Mouse (Mus musculus) intestine, postnatal 0 days (tissue): ENCODE measurements around the gene Slc39a10. TPM values are rescaled to one million over a fixed set of nuclear protein-coding genes. Genes with fewer than 3 reads are reported as not detected.
"Not testable (repeated sequence)": the region's sequence is repeated elsewhere in the genome, so short reads cannot be mapped to it uniquely, and the experiment has no call there.

Experiments
- ATAC-seq: fragments of 200-750 bp; cut with Nextera tagmentation; 2 replicates; pipeline ENCODE4 v1.8.0; 2017; ENCODE audit warnings: mild to moderate bottlenecking, moderate TSS enrichment, moderate library complexity
- H3K27ac ChIP-seq: fragments of 300-500 bp; sonication (generic); 2 replicates; pipeline ENCODE4 v1.5.1; 2014; ENCODE audit warnings: mild to moderate bottlenecking, low read depth, low read length, moderate library complexity
- H3K27me3 ChIP-seq: fragments of 300-500 bp; sonication (generic); replicated peaks from 2 replicates; pipeline ENCODE4 v1.6.1; 2014; ENCODE audit warnings: low read length, mixed read lengths; ENCODE audit not compliant: control insufficient read depth, insufficient read depth
- H3K36me3 ChIP-seq: fragments of 300-500 bp; sonication (generic); 2 replicates; pipeline ENCODE4 v1.6.1; 2014; ENCODE audit warnings: mild to moderate bottlenecking, moderate library complexity; ENCODE audit not compliant: control insufficient read depth, insufficient read depth
- H3K4me1 ChIP-seq: fragments of 300-500 bp; sonication (generic); replicated peaks from 2 replicates; pipeline ENCODE4 v1.6.1; 2014; ENCODE audit warnings: antibody characterized with exemption, low read length, mixed read lengths; ENCODE audit not compliant: control insufficient read depth, insufficient read depth
- H3K4me2 ChIP-seq: fragments of 300-500 bp; sonication (generic); replicated peaks from 2 replicates; pipeline ENCODE4 v1.6.1; 2014; ENCODE audit warnings: low read depth, mild to moderate bottlenecking, moderate library complexity
- H3K4me3 ChIP-seq: fragments of 300-500 bp; sonication (generic); 2 replicates; pipeline ENCODE4 v1.5.1; 2014; ENCODE audit warnings: low read depth, low read length
- H3K9ac ChIP-seq: fragments of 300-500 bp; sonication (generic); 2 replicates; pipeline ENCODE4 v1.6.1; 2014; ENCODE audit warnings: mild to moderate bottlenecking, low read depth, low read length
- H3K9me3 ChIP-seq: fragments of 300-500 bp; sonication (generic); 2 replicates; pipeline ENCODE4 v1.6.1; 2016; ENCODE audit warnings: mixed run types; ENCODE audit not compliant: control insufficient read depth
- CTCF ChIP-seq: sonication (generic); IDR thresholded peaks from 2 replicates; pipeline ENCODE4 v1.5.1; 2016; ENCODE audit warnings: low read depth, mild to moderate bottlenecking, control low read depth, antibody characterized with exemption, moderate library complexity
- WGBS: fragments of 180-500 bp; shearing (Covaris S2); extraction: QIAGEN DNeasy Blood & Tissue Kit; methylation state at CpG from one replicate; pipeline ENCODE4 v1.1.7; 2014; 5-methylcytosine and 5-hydroxymethylcytosine counted together
- polyA plus RNA-seq: library from polyadenylated mRNA; unstranded; fragments of >200 nt; fragmentation: Nextera tagmentation; extraction: Ambion mirVana; gene quantifications from 2 replicates; pipeline ENCODE4 v1.2.1, GENCODE M21; 2015

The Slc39a10 gene
- polyA plus RNA-seq, 1 experiment from 2014 or later = 5.0 TPM

DNA sequence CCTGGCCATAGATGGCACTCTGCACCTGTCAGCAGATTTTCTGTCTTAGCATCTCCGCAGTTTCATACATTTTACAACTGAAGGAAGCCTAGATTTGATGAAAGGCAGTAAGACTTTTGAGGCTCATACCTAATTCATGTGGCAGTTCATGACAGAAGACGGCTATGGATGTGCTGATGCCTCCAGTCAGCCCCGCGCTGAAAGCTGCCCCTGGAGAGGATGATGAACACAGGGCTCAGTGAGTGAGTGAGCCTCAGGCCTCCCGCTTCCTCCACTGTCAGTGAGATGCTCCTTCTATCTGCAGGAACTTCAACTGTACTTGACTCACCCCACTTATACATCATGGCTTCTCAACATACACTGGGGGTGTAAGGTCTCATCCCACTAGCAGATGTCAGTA lies 74.7 kb downstream of the Slc39a10 start:
- Histone ChIP-seq H3K9me3 (no peaks in the 10 kb centered on the region), H3K27me3 (no peaks in the 10 kb centered on the region), H3K4me2 (no peak overlapping the region), H3K9ac (no peak overlapping the region), H3K27ac (no peak overlapping the region), H3K36me3 (no peaks in the 10 kb centered on the region), H3K4me1 (no peaks in the 10 kb centered on the region), H3K4me3 (no peak overlapping the region)
- TF ChIP-seq CTCF = no peak
- WGBS = 94% methylated on average over 5 of the region's 5 CpGs
- no peak for ATAC-seq

DNA sequence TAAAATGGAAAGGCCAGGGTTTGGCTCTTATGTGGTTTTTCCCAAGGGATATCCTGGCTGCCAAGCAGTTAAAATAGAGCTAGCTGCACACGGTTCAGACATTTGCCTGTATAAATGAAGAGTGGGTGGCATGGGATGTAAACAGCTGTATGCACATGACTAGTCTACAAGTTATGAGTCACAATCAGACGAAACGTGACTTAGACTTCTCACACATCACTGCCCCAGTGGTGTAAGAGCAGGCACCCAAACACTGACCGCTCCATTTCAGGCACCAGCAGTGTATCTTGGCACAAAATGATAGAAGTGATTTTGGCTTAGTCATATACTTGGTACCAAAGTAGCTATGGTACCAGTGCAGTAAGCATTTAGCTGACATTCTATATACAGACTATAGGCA lies 84.0 kb downstream of the Slc39a10 start:
- not testable (repeated sequence) for H3K9me3 ChIP-seq, H3K4me3 ChIP-seq, H3K9ac ChIP-seq, H3K27me3 ChIP-seq, H3K36me3 ChIP-seq, H3K4me2 ChIP-seq, H3K4me1 ChIP-seq, H3K27ac ChIP-seq, ATAC-seq
- 88% methylated on average over 4 of the region's 4 CpGs for WGBS

DNA sequence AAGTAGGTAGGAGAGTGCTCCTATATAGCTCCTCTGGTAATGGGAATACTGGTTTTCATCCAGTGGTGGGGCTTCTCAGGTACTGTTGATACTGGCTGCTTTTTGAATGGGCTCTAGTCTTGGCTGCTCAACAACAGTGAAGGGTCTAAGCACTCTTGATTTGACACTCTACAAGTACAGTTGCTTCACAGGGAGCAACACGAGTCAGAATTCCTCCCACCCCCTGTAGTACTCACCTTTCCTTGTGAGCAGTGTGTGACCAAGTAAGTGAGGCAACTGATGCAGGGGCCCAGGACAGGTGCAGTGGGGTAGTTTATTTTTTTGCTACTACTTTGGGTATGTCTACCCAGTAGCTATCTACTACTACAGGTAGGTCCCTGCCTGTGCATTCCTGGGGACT lies 87.6 kb downstream of the Slc39a10 start:
- Histone ChIP-seq H3K4me3 (no peak overlapping the region), H3K27ac (no peak overlapping the region), H3K9me3 (no peaks in the 10 kb centered on the region), H3K4me1 (no peaks in the 10 kb centered on the region), H3K27me3 (no peaks in the 10 kb centered on the region), H3K4me2 (no peak overlapping the region), H3K36me3 (no peaks in the 10 kb centered on the region), H3K9ac (no peak overlapping the region)
- WGBS = 75% methylated on average over 1 of the region's 1 CpGs
- no peak for TF ChIP-seq CTCF
- no peak for ATAC-seq

DNA sequence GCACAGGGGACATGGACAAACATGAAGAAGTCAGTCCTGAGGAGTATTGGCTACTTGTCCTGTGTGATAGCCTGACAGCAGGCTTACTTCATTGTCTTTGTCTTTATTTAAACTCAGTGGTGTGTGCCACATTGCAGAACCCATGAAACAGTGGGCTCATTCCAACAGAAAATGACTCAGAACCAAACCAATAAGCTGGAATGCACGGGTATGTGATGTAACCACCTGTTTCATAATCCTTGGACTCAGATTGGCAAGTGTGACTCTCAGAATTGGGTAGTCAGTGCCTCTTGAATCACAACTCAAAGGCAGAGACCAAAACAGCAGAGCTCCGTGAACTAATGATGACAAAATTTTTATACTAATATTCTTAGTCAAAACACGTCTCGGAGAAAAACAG lies 110.4 kb downstream of the Slc39a10 start:
- H3K9me3 ChIP-seq, H3K36me3 ChIP-seq, ATAC-seq, H3K4me1 ChIP-seq, H3K27me3 ChIP-seq, H3K4me2 ChIP-seq, H3K27ac ChIP-seq, H3K4me3 ChIP-seq, H3K9ac ChIP-seq: not testable (repeated sequence)
- 77% methylated on average over 4 of the region's 4 CpGs for WGBS

DNA sequence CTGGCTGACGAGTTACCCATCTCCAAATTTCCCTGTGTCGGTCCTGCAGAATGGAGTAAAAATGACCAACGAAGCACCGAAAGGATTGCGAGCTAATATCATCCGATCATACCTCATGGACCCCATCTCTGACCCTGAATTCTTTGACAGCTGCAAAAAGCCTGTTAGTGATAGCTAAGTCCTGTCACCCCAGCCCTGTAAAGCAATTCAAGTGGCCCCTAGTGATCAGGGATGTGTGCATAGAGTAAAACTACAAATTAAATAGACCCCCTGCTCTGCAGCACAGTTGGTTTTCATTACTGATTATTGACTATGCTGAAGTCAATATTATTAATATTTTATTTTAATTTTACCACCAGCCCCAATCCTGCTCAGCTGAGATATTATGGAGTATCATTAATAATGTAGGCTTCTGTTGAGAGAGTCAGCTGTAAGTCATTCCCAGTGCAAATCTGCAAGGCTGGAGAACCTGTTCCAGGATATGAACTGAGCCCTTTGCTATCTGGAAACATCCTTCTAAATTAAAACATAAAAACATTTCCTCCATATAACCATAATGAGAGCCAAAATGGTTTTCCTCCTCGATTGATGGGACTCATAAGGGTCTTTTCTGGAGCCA lies 122.5 kb downstream of the Slc39a10 start:
- H3K4me3 ChIP-seq, H3K36me3 ChIP-seq, H3K4me2 ChIP-seq, H3K4me1 ChIP-seq, ATAC-seq, H3K9me3 ChIP-seq, H3K27ac ChIP-seq, H3K27me3 ChIP-seq, H3K9ac ChIP-seq: not testable (repeated sequence)
- 86% methylated on average over 7 of the region's 7 CpGs for WGBS

DNA sequence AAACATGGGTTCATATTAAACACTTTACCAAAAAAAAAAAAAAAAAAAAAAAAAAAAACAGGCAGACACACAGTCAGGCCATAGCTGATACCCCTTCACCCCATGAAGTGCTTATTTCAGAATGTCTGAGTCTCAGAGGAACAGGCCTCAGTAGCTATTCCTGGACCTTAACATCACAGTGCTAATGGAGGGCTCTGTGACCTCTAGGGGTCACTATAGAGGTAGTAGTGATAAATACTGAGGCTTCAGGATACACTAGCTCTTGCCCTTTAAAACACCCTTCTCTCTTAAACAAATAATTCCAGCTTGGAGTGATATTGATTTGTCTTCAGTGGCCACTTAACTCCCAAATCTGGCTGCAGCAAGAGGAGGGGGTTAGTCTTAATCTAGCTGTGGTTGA lies 123.3 kb downstream of the Slc39a10 start:
- not testable (repeated sequence) for H3K4me1 ChIP-seq, H3K9ac ChIP-seq, H3K4me2 ChIP-seq, ATAC-seq, H3K4me3 ChIP-seq, H3K27me3 ChIP-seq, H3K27ac ChIP-seq, H3K36me3 ChIP-seq, H3K9me3 ChIP-seq
- peak; percentile 23; the same call in 1 of the 2 replicates for TF ChIP-seq CTCF

DNA sequence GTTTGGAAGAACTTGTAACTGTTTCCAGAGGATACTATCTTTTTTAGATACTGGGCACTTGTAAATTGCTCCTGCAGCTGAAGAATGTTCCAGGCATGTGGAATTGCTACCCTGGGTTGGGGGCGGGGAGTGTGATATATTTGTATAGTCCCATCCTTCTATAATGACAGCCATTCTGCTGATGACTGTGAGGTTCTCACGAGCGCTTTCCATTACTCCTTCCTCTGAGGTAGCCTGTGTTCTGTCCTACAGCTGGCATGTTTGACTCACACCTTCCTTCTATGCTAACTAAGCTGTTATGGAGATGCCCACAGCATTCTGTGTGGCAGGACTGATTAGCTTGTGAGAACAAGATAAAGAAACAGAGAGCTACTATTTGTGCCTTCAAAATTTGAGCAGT lies 128.1 kb downstream of the Slc39a10 start:
- H3K9me3 ChIP-seq, H3K27ac ChIP-seq, H3K36me3 ChIP-seq, H3K4me3 ChIP-seq, H3K4me2 ChIP-seq, H3K27me3 ChIP-seq, H3K9ac ChIP-seq, ATAC-seq, H3K4me1 ChIP-seq: not testable (repeated sequence)
- WGBS = 40% methylated on average over 3 of the region's 3 CpGs
